Mouse (Mus musculus) midbrain, embryonic 16.5 days (tissue): ENCODE measurements at regions not wholly inside any gene's neighbourhood (a gene's known extent, or its start where the extent isn't known, plus 50 kb on each side); places are given as distances from the start of the nearest gene placed in this dataset.

ENCODE experiments used
- ATAC-seq: fragments of 200-750 bp; cut with Nextera tagmentation; 2 replicates; pipeline ENCODE4 v1.8.0; 2017; ENCODE audit warnings: moderate TSS enrichment
- H3K27ac ChIP-seq: fragments of 300-500 bp; sonication (generic); 2 replicates; pipeline ENCODE4 v1.5.1; 2014; ENCODE audit warnings: mild to moderate bottlenecking, low read length, mixed read lengths
- H3K27me3 ChIP-seq: fragments of 300-500 bp; sonication (generic); 2 replicates; pipeline ENCODE4 v1.6.1; 2014; ENCODE audit warnings: low read depth, low read length, mixed read lengths; ENCODE audit not compliant: control insufficient read depth, insufficient read depth
- H3K36me3 ChIP-seq: fragments of 300-500 bp; sonication (generic); 2 replicates; pipeline ENCODE4 v1.6.1; 2014; ENCODE audit warnings: mild to moderate bottlenecking, low read length, moderate library complexity, mixed read lengths; ENCODE audit not compliant: control insufficient read depth, insufficient read depth
- H3K4me1 ChIP-seq: fragments of 300-500 bp; sonication (generic); 2 replicates; pipeline ENCODE4 v1.6.1; 2014; ENCODE audit warnings: mild to moderate bottlenecking, low read length, mixed read lengths; ENCODE audit not compliant: control insufficient read depth, insufficient read depth
- H3K4me2 ChIP-seq: fragments of 300-500 bp; sonication (generic); 2 replicates; pipeline ENCODE4 v1.6.1; 2014; ENCODE audit warnings: mild to moderate bottlenecking, low read length, mixed read lengths
- H3K4me3 ChIP-seq: fragments of 300-500 bp; sonication (generic); 2 replicates; pipeline ENCODE4 v1.5.1; 2014; ENCODE audit warnings: low read depth, mild to moderate bottlenecking, low read length, moderate library complexity, mixed read lengths
- H3K9ac ChIP-seq: fragments of 300-500 bp; sonication (generic); 2 replicates; pipeline ENCODE4 v1.6.1; 2014; ENCODE audit warnings: low read depth, low read length, mixed read lengths
- H3K9me3 ChIP-seq: fragments of 300-500 bp; sonication (generic); replicated peaks from 2 replicates; pipeline ENCODE4 v1.6.1; 2014; ENCODE audit warnings: mild to moderate bottlenecking, low read length, mixed read lengths; ENCODE audit not compliant: control insufficient read depth, poor library complexity, severe bottlenecking
- WGBS: fragments of 180-500 bp; shearing (Covaris S2); extraction: QIAGEN DNeasy Blood & Tissue Kit; methylation state at CpG from one replicate; pipeline ENCODE4 v1.1.7; 2014; 5-methylcytosine and 5-hydroxymethylcytosine counted together

GRCm38 (mm10) chr17:47277890-47278289, 90.8 kb upstream of the Mrps10 start:
- no peak for ATAC-seq
- H3K27ac ChIP-seq = no peak overlapping the region
- no peaks in the 10 kb centered on the region for H3K36me3 ChIP-seq
- H3K9ac ChIP-seq = no peak overlapping the region
- 91% methylated on average over 5 of the region's 5 CpGs for WGBS
- no peak overlapping the region for H3K4me3 ChIP-seq
- no peaks in the 10 kb centered on the region for H3K27me3 ChIP-seq
- H3K4me2 ChIP-seq = no peak overlapping the region
- H3K9me3 ChIP-seq = no peaks in the 10 kb centered on the region
- peaks cover 3% of the 10 kb centered on the region; the same call in 1 of the 2 replicates for H3K4me1 ChIP-seq

- H3K27me3 ChIP-seq = no peaks in the 10 kb centered on the region
- H3K36me3 ChIP-seq = 0 out of 2 replicates have a peak, but pooled peaks cover 3% of the 10 kb centered on the region
- H3K9ac ChIP-seq = peak overlapping the region; percentile 25; the same call in 1 of the 2 replicates
- H3K4me2 ChIP-seq = no peak overlapping the region
- H3K9me3 ChIP-seq = no peaks in the 10 kb centered on the region
- peak overlapping the region; percentile 63 for H3K27ac ChIP-seq
- WGBS = 58% methylated on average over 6 of the region's 6 CpGs
- ATAC-seq = 0 out of 2 replicates have a peak, but pooled peaks have one; percentile 57
- H3K4me3 ChIP-seq = no peak overlapping the region
- peaks cover 3% of the 10 kb centered on the region; the same call in 1 of the 2 replicates for H3K4me1 ChIP-seq
These were observed 92.0 kb upstream of the Mrps10 start for GRCm38 (mm10) chr17:47276639-47277038.

- Histone ChIP-seq H3K4me1 (peaks cover 3% of the 10 kb centered on the region; the same call in 1 of the 2 replicates), H3K4me2 (no peak overlapping the region), H3K9me3 (no peaks in the 10 kb centered on the region), H3K9ac (no peak overlapping the region), H3K36me3 (0 out of 2 replicates have a peak, but pooled peaks cover 3% of the 10 kb centered on the region), H3K27me3 (no peaks in the 10 kb centered on the region), H3K4me3 (no peak overlapping the region), H3K27ac (no peak overlapping the region)
- 0 out of 2 replicates have a peak, but pooled peaks have one; percentile 29 for ATAC-seq
- 71% methylated on average over 19 of the region's 19 CpGs for WGBS
These were observed 92.8 kb upstream of the Mrps10 start for GRCm38 (mm10) chr17:47275796-47276311.

- H3K4me1 ChIP-seq = peaks cover 3% of the 10 kb centered on the region; the same call in 1 of the 2 replicates
- H3K4me3 ChIP-seq = no peak overlapping the region
- H3K4me2 ChIP-seq = no peak overlapping the region
- no peak overlapping the region for H3K9ac ChIP-seq
- 86% methylated on average over 7 of the region's 7 CpGs for WGBS
- no peaks in the 10 kb centered on the region for H3K27me3 ChIP-seq
- no peak for ATAC-seq
- H3K27ac ChIP-seq = no peak overlapping the region
- H3K9me3 ChIP-seq = no peaks in the 10 kb centered on the region
- 0 out of 2 replicates have a peak, but pooled peaks cover 3% of the 10 kb centered on the region for H3K36me3 ChIP-seq
These were observed 95.4 kb upstream of the Mrps10 start for GRCm38 (mm10) chr17:47273309-47273708.

- WGBS = 92% methylated on average over 7 of the region's 7 CpGs
- no peaks in the 10 kb centered on the region for H3K9me3 ChIP-seq
These were observed 96.6 kb upstream of the Mrps10 start for GRCm38 (mm10) chr17:47271979-47272677.

GRCm38 (mm10) chr17:47269053-47269891, 99.4 kb upstream of the Mrps10 start:
- 0 out of 2 replicates have a peak, but pooled peaks cover 8% of the 10 kb centered on the region for H3K36me3 ChIP-seq
- no peak overlapping the region for H3K4me2 ChIP-seq
- no peak overlapping the region for H3K27ac ChIP-seq
- no peaks in the 10 kb centered on the region for H3K27me3 ChIP-seq
- no peak overlapping the region for H3K4me3 ChIP-seq
- no peaks in the 10 kb centered on the region for H3K9me3 ChIP-seq
- H3K9ac ChIP-seq = no peak overlapping the region
- 90% methylated on average over 19 of the region's 19 CpGs for WGBS
- no peaks in the 10 kb centered on the region for H3K4me1 ChIP-seq
- ATAC-seq = no peak

More at GRCm38 (mm10) chr17:47271979-47272677, 96.6 kb upstream of the Mrps10 start:
- no peak overlapping the region for H3K9ac ChIP-seq
- no peak overlapping the region for H3K4me2 ChIP-seq
- no peaks in the 10 kb centered on the region for H3K27me3 ChIP-seq
- H3K4me1 ChIP-seq = peaks cover 3% of the 10 kb centered on the region; the same call in 1 of the 2 replicates
- no peak for ATAC-seq
- H3K27ac ChIP-seq = no peak overlapping the region
- H3K4me3 ChIP-seq = no peak overlapping the region
- 0 out of 2 replicates have a peak, but pooled peaks cover 8% of the 10 kb centered on the region for H3K36me3 ChIP-seq

GRCm38 (mm10) chr17:47267843-47268242, 100.8 kb upstream of the Mrps10 start:
- Histone ChIP-seq H3K4me3 (no peak overlapping the region), H3K36me3 (0 out of 2 replicates have a peak, but pooled peaks cover 8% of the 10 kb centered on the region), H3K4me2 (no peak overlapping the region), H3K9me3 (no peaks in the 10 kb centered on the region), H3K27ac (no peak overlapping the region), H3K27me3 (no peaks in the 10 kb centered on the region), H3K4me1 (no peaks in the 10 kb centered on the region), H3K9ac (no peak overlapping the region)
- no peak for ATAC-seq
- WGBS = 93% methylated on average over 4 of the region's 4 CpGs

- H3K27me3 ChIP-seq = no peaks in the 10 kb centered on the region
- ATAC-seq = no peak
- H3K36me3 ChIP-seq = 0 out of 2 replicates have a peak, but pooled peaks cover 5% of the 10 kb centered on the region
- no peak overlapping the region for H3K27ac ChIP-seq
- H3K4me3 ChIP-seq = no peak overlapping the region
- no peak overlapping the region for H3K4me2 ChIP-seq
- H3K9me3 ChIP-seq = no peaks in the 10 kb centered on the region
- no peak overlapping the region for H3K9ac ChIP-seq
- 95% methylated on average over 13 of the region's 13 CpGs for WGBS
- H3K4me1 ChIP-seq = no peaks in the 10 kb centered on the region
These were observed 101.6 kb upstream of the Mrps10 start for GRCm38 (mm10) chr17:47267076-47267475.
